Mouse (Mus musculus): Measurements from ENCODE around the gene Sbk1. TPM values are rescaled to one million over a fixed set of nuclear protein-coding genes. Genes with fewer than 3 reads are reported as not detected.

Sbk1 gene
- total RNA-seq (2017): 99.1 and 109 TPM in 2 replicates

GRCm38 (mm10) chr7:126271712-126272683, at the start of gene Sbk1:
Gene Sbk1, plus strand, starts transcription at chr7:126272619.
- ATAC-seq (ENCODE audit: extremely low read depth, insufficient number of reproducible peaks, low FRiP score, poor library complexity, severe bottlenecking): peak; percentile 27

DNA sequence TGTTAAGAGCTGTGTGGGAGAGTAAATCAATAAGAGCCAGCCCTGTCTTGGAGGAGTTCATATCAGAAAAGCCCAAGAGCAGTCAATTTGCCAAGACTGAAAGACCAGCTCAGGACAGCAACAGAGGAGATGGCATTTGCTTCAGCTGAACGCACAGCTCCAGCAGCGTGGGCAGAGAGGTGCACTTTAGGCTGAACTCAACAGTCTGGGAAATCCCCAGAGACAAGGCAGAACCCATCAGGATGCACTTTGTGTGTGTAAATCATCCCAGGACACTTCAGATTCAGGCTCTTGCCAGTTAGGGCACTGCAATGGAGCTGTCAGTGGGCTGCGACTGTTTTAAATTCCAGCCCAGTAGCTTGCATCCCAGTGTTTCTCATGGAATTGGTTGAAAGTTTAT, 49.7 kb upstream of the Sbk1 start:
- no peak for ATAC-seq (ENCODE audit: extremely low read depth, insufficient number of reproducible peaks, low FRiP score, poor library complexity, severe bottlenecking)

- ATAC-seq (ENCODE audit: extremely low read depth, insufficient number of reproducible peaks, low FRiP score, poor library complexity, severe bottlenecking): no peak
These were observed 46.3 kb upstream of the Sbk1 start for GRCm38 (mm10) chr7:126226136-126226535.

GRCm38 (mm10) chr7:126230357-126231148, 41.9 kb upstream of the Sbk1 start:
- peak; percentile 96 for ATAC-seq (ENCODE audit: extremely low read depth, insufficient number of reproducible peaks, low FRiP score, poor library complexity, severe bottlenecking)

DNA sequence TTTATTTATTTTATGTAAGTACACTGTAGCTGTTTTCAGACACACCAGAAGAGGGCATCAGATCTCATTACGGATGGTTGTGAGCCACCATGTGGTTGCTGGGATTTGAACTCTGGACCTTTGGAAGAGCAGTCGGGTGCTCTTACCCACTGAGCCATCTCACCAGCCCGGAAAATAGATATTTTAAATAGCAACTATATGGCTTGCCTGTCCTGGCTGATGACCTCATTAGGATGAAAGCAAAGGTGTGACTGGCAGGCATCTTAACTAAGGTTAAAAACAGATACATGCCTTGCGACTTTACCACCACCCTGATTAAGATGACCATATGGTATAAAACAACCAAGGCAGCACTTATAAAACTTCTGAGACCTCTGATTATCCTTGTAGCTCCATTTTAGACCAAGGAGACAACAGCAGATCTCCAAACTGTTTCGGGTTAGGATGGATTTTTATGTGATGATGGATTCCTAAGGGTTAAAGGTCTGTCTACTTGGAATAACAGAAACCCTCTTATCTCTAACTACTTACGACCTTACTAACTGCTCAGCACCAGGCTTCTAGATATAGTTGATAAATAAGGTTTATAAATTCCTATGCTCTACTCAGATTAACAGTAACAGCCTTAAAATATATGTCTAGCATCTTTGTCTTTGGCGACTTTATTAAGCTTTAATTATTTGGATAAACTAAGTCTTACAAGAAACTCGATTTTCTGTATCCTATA, 39.9 kb upstream of the Sbk1 start:
- ATAC-seq (ENCODE audit: extremely low read depth, insufficient number of reproducible peaks, low FRiP score, poor library complexity, severe bottlenecking): no peak

- ATAC-seq (ENCODE audit: extremely low read depth, insufficient number of reproducible peaks, low FRiP score, poor library complexity, severe bottlenecking): no peak
These were observed 37.8 kb upstream of the Sbk1 start for GRCm38 (mm10) chr7:126234611-126235010.

- peak; percentile 40; the same call in 1 of the 2 replicates for ATAC-seq (ENCODE audit: extremely low read depth, insufficient number of reproducible peaks, low FRiP score, poor library complexity, severe bottlenecking)
These were observed 36.2 kb upstream of the Sbk1 start for GRCm38 (mm10) chr7:126236083-126236793.

DNA sequence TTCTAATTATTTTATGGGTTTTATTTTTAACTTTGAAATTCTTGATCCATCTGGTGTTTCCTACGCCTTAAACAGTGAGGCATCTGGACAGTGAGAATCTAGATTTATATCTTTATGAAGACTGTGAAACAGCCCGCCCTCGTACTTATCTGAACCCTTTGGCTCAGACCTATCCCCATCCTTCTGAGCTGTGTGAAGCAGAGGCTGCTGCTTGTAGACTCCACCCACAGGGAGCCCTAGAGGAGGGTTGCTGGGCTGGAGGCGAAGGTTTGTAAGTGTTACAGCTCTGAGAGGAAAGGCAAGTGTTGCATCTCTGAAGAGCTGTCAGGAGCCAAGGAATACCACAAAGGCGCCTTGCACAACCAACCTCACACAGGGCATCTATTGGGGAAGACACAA, 35.6 kb upstream of the Sbk1 start:
- ATAC-seq (ENCODE audit: extremely low read depth, insufficient number of reproducible peaks, low FRiP score, poor library complexity, severe bottlenecking): no peak

GRCm38 (mm10) chr7:126240814-126241360, 31.5 kb upstream of the Sbk1 start:
- no peak for ATAC-seq (ENCODE audit: extremely low read depth, insufficient number of reproducible peaks, low FRiP score, poor library complexity, severe bottlenecking)

GRCm38 (mm10) chr7:126244168-126244750, 28.2 kb upstream of the Sbk1 start:
- no peak for ATAC-seq (ENCODE audit: extremely low read depth, insufficient number of reproducible peaks, low FRiP score, poor library complexity, severe bottlenecking)

- ATAC-seq (ENCODE audit: extremely low read depth, insufficient number of reproducible peaks, low FRiP score, poor library complexity, severe bottlenecking): no peak
These were observed 24.3 kb upstream of the Sbk1 start for GRCm38 (mm10) chr7:126248088-126248487.

DNA sequence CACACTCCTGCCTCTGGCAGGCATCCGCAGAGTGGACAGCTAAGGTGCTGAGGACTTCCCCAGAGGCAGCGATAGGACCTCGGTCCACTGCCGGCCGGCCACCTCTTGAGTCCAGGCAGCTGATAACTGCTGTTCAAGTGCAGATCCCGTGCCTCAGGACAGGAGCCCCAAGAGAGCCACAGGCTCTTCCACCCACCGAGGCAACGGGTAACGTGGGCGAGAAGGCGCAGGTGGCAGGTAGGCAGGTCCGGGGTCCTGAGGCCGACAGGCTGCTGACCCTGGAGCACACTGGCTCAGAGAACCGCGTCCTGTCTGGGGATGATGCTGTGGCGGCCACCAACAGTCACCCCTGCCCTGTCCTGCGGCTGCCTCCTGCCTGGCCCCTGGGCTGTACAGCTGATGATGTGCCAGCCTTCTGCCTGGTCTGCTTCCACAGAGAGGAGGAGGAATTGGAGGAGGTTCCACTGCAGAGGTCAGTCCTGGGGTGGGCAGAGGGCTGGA, 23.7 kb upstream of the Sbk1 start:
- ATAC-seq (ENCODE audit: extremely low read depth, insufficient number of reproducible peaks, low FRiP score, poor library complexity, severe bottlenecking): no peak

GRCm38 (mm10) chr7:126249146-126249545, 23.3 kb upstream of the Sbk1 start:
- ATAC-seq (ENCODE audit: extremely low read depth, insufficient number of reproducible peaks, low FRiP score, poor library complexity, severe bottlenecking): no peak

- ATAC-seq (ENCODE audit: extremely low read depth, insufficient number of reproducible peaks, low FRiP score, poor library complexity, severe bottlenecking): no peak
These were observed 22.4 kb upstream of the Sbk1 start for GRCm38 (mm10) chr7:126249986-126250385.

DNA sequence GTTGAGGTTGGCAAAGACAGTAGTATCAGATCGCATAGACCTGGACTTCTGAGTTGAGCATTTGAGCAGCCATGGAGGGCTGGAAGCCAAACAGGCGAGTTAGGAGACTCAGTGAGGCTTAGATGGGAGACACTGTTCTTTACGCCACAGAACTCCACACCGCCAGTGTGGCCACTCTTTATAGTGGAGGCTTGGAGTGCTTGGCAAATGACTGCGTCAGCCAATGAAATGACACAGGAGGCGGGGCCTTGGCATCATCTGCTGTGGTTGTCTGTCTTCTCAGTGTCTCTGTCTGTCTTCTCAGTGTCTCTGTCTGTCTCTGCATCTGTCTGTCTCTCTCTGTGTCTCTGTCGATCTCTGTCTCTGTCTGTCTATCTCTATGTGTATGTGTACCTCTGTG, 21.9 kb upstream of the Sbk1 start:
- no peak for ATAC-seq (ENCODE audit: extremely low read depth, insufficient number of reproducible peaks, low FRiP score, poor library complexity, severe bottlenecking)

GRCm38 (mm10) chr7:126251698-126252097, 20.7 kb upstream of the Sbk1 start:
- no peak for ATAC-seq (ENCODE audit: extremely low read depth, insufficient number of reproducible peaks, low FRiP score, poor library complexity, severe bottlenecking)

DNA sequence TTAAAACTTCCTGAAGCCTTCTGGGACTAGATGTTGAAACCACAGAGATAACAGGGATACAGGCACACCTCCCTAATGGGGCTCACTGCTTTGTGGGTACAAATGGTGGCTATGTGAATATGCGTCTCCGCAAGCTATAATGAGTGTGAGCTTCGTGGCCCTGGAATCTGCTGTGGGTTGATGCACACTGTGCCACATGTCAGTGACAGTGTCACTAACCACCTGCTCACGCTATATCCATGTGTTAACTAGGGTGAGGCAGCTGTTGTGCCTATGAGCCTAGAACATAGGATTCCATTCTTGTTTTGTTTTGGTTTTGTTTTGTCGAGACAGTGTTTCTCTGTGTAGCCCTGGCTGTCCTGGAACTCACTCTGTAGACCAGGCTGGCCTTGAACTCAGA, 20.2 kb upstream of the Sbk1 start:
- no peak for ATAC-seq (ENCODE audit: extremely low read depth, insufficient number of reproducible peaks, low FRiP score, poor library complexity, severe bottlenecking)
